Mouse (Mus musculus) myocyte (in vitro differentiated cells): ENCODE results near the gene Cacna2d4. TPM values are rescaled to one million over a fixed set of nuclear protein-coding genes. Genes with fewer than 3 reads are reported as not detected.

Source experiments
- H3K27me3 ChIP-seq: one replicate; pipeline ENCODE4 v1.6.1; 2011; ENCODE audit not compliant: control insufficient read depth, insufficient read depth, insufficient read length
- H3K36me3 ChIP-seq: one replicate; pipeline ENCODE4 v1.6.1; 2011; ENCODE audit not compliant: control insufficient read depth, insufficient read depth
- H3K4me2 ChIP-seq: one replicate; pipeline ENCODE4 v1.6.1; 2011; ENCODE audit warnings: low read depth, control low read depth
- H3K4me3 ChIP-seq: one replicate; pipeline ENCODE4 v1.5.1; 2011; ENCODE audit warnings: mild to moderate bottlenecking, control low read depth, moderate library complexity
- H3K79me2 ChIP-seq: one replicate; pipeline ENCODE4 v1.6.1; 2011; ENCODE audit not compliant: control insufficient read depth, insufficient read depth
- H3ac ChIP-seq: one replicate; pipeline ENCODE4 v1.6.1; 2011; ENCODE audit not compliant: control insufficient read depth, insufficient read length
- CEBPB ChIP-seq: IDR thresholded peaks from 2 replicates; pipeline ENCODE4 v1.6.1; 2011; ENCODE audit warnings: mild to moderate bottlenecking, moderate library complexity; ENCODE audit not compliant: poor library complexity, insufficient read depth, severe bottlenecking
- E2F4 ChIP-seq: IDR thresholded peaks from one replicate; pipeline ENCODE4 v1.6.1; 2011; ENCODE audit warnings: mild to moderate bottlenecking, control low read depth, moderate library complexity; ENCODE audit not compliant: insufficient read depth
- MAX ChIP-seq: IDR thresholded peaks from one replicate; pipeline ENCODE4 v1.6.1; 2011; ENCODE audit warnings: low read depth, mild to moderate bottlenecking, control low read depth
- MYOD1 ChIP-seq, 3 experiments: IDR thresholded peaks; one replicate each; pipeline ENCODE4 v1.6.1; 2011; ENCODE audit warnings: control low read depth in 2 of 3, low read depth in 2 of 3, mild to moderate bottlenecking in 2 of 3, moderate library complexity in 1 of 3; ENCODE audit not compliant: insufficient read length in 2 of 3, control insufficient read depth in 1 of 3
- MYOG ChIP-seq, 3 experiments: IDR thresholded peaks; one replicate each; pipeline ENCODE4 v1.6.1; 2011; ENCODE audit warnings: control low read depth in 2 of 3, low read depth in 2 of 3, mild to moderate bottlenecking in 2 of 3; ENCODE audit not compliant: insufficient read length in 2 of 3, control insufficient read depth in 1 of 3, insufficient read depth in 1 of 3
- POLR2A ChIP-seq: IDR thresholded peaks from one replicate; pipeline ENCODE4 v1.6.1; 2011; ENCODE audit warnings: low read depth, mild to moderate bottlenecking, control low read depth, moderate library complexity; ENCODE audit not compliant: insufficient read length
- POLR2AphosphoS2 ChIP-seq: IDR thresholded peaks from one replicate; pipeline ENCODE4 v1.6.1; 2011; ENCODE audit warnings: low read depth, control low read depth; ENCODE audit not compliant: insufficient read length
- REST ChIP-seq: IDR thresholded peaks from one replicate; pipeline ENCODE4 v1.6.1; 2011; ENCODE audit warnings: mild to moderate bottlenecking, control low read depth, moderate library complexity; ENCODE audit not compliant: insufficient read depth, insufficient read length
- SRF ChIP-seq: IDR thresholded peaks from one replicate; pipeline ENCODE4 v1.6.1; 2011; ENCODE audit warnings: low read depth; ENCODE audit not compliant: control insufficient read depth, insufficient read length
- TCF12 ChIP-seq: IDR thresholded peaks from one replicate; pipeline ENCODE4 v1.6.1; 2011; ENCODE audit warnings: mild to moderate bottlenecking, control low read depth; ENCODE audit not compliant: poor library complexity, insufficient read depth, severe bottlenecking
- TCF3 ChIP-seq: IDR thresholded peaks from one replicate; pipeline ENCODE4 v1.6.1; 2011; ENCODE audit warnings: low read depth, control low read depth; ENCODE audit not compliant: insufficient read length
- USF1 ChIP-seq: IDR thresholded peaks from one replicate; pipeline ENCODE4 v1.6.1; 2011; ENCODE audit warnings: low read depth, mild to moderate bottlenecking, control low read depth, moderate library complexity
- polyA plus RNA-seq: library from polyadenylated mRNA; unstranded; fragments of >200 nt; fragmentation: generic; extraction: Trizol; gene quantifications from one replicate; pipeline ENCODE4 v1.2.1, GENCODE M21; 2012; ENCODE audit warnings: missing spikeins

Cacna2d4 gene
- polyA plus RNA-seq, 1 experiment = not detected

GRCm38 (mm10) chr6:119325978-119326377, 89.7 kb downstream of the Cacna2d4 start:
- Histone ChIP-seq H3K4me3 (no peak overlapping the region), H3K36me3 (no peaks in the 10 kb centered on the region), H3K4me2 (no peak overlapping the region), H3K27me3 (peaks cover 73% of the 10 kb centered on the region), H3ac (no peak overlapping the region), H3K79me2 (no peaks in the 10 kb centered on the region)
- TF ChIP-seq MYOD1 (IDR thresholded peaks at IDR 0.05; ENCODE audit: control insufficient read depth in 1 of 3, insufficient read length in 2 of 3, low read depth in 2 of 3) (no peak), TCF12 (no peak), POLR2AphosphoS2 (no peak), USF1 (no peak), E2F4 (no peak), SRF (no peak), MAX (no peak), REST (no peak), POLR2A (no peak), CEBPB (no peak), TCF3 (no peak), MYOG (IDR thresholded peaks at IDR 0.05; ENCODE audit: control insufficient read depth in 1 of 3, insufficient read depth in 1 of 3, insufficient read length in 2 of 3, low read depth in 2 of 3) (no peak)

- H3K27me3 ChIP-seq = peaks cover 75% of the 10 kb centered on the region
- TF ChIP-seq TCF12 (no peak), E2F4 (no peak), USF1 (no peak), TCF3 (no peak), MYOD1 (IDR thresholded peaks at IDR 0.05; ENCODE audit: control insufficient read depth in 1 of 3, insufficient read length in 2 of 3, low read depth in 2 of 3) (no peak), POLR2A (no peak), SRF (no peak), CEBPB (no peak), MAX (no peak), POLR2AphosphoS2 (no peak), MYOG (IDR thresholded peaks at IDR 0.05; ENCODE audit: control insufficient read depth in 1 of 3, insufficient read depth in 1 of 3, insufficient read length in 2 of 3, low read depth in 2 of 3) (no peak), REST (no peak)
Observed at GRCm38 (mm10) chr6:119326541-119326940, 90.2 kb downstream of the Cacna2d4 start.

GRCm38 (mm10) chr6:119328521-119329115, 92.3 kb downstream of the Cacna2d4 start:
- H3K4me3 ChIP-seq = no peak overlapping the region
- TF ChIP-seq TCF3 (no peak), CEBPB (no peak), REST (no peak), MYOD1 (IDR thresholded peaks at IDR 0.05; ENCODE audit: control insufficient read depth in 1 of 3, insufficient read length in 2 of 3, low read depth in 2 of 3) (no peak), SRF (no peak), USF1 (no peak), POLR2AphosphoS2 (no peak), POLR2A (no peak)
- H3K79me2 ChIP-seq = no peaks in the 10 kb centered on the region
- H3K4me2 ChIP-seq = peak overlapping the region; percentile 30
- no peaks in the 10 kb centered on the region for H3K36me3 ChIP-seq
- no peak overlapping the region for H3ac ChIP-seq
- H3K27me3 ChIP-seq = peaks cover 57% of the 10 kb centered on the region

More at GRCm38 (mm10) chr6:119326541-119326940, 90.2 kb downstream of the Cacna2d4 start:
- no peaks in the 10 kb centered on the region for H3K36me3 ChIP-seq
- H3K4me2 ChIP-seq = no peak overlapping the region
- no peak overlapping the region for H3ac ChIP-seq
- H3K4me3 ChIP-seq = no peak overlapping the region
- H3K79me2 ChIP-seq = no peaks in the 10 kb centered on the region

GRCm38 (mm10) chr6:119329215-119329714, 92.9 kb downstream of the Cacna2d4 start:
- Histone ChIP-seq H3K27me3 (peaks cover 50% of the 10 kb centered on the region), H3K4me3 (no peak overlapping the region)

More at GRCm38 (mm10) chr6:119329215-119329714, 92.9 kb downstream of the Cacna2d4 start:
- Histone ChIP-seq H3K4me2 (peak overlapping the region; percentile 30), H3K36me3 (no peaks in the 10 kb centered on the region), H3ac (no peak overlapping the region), H3K79me2 (no peaks in the 10 kb centered on the region)
- TF ChIP-seq REST = no peak
- TF ChIP-seq TCF12 = peak; percentile 17
- no peak for TF ChIP-seq CEBPB
- TF ChIP-seq MAX = no peak
- no peak for TF ChIP-seq POLR2A
- no peak for TF ChIP-seq TCF3
- no peak for TF ChIP-seq USF1
- peak in 1 of 3 experiments; percentile 71 for TF ChIP-seq MYOG (IDR thresholded peaks at IDR 0.05; ENCODE audit: control insufficient read depth in 1 of 3, insufficient read depth in 1 of 3, insufficient read length in 2 of 3, low read depth in 2 of 3)
- no peak for TF ChIP-seq SRF
- no peak for TF ChIP-seq POLR2AphosphoS2
- TF ChIP-seq E2F4 = no peak
- TF ChIP-seq MYOD1 (IDR thresholded peaks at IDR 0.05; ENCODE audit: control insufficient read depth in 1 of 3, insufficient read length in 2 of 3, low read depth in 2 of 3) = peak in 2 of 3 experiments; percentile 39 to 68
